Mouse (Mus musculus) spleen, adult 2 months (tissue): ENCODE results near the gene Lhx4. TPM values are rescaled to one million over a fixed set of nuclear protein-coding genes. Genes with fewer than 3 reads are reported as not detected.
A peak's percentile ranks its signal among the peaks of the same experiment; 100 is the strongest.

Experiments used
- DNase-seq, 2 experiments: peaks; one replicate each; pipeline versions ENCODE4 v3.0.0 to v3.0.0-alpha.2; 2012 to 2021; ENCODE audit warnings: low spot score in 2 of 2, low read depth in 1 of 2
- H3K27ac ChIP-seq: fragments of 200-500 bp; 2 replicates; pipeline ENCODE4 v1.5.1; 2012; ENCODE audit warnings: low read length, inconsistent platforms; ENCODE audit not compliant: insufficient read depth
- H3K27me3 ChIP-seq: fragments of 200-500 bp; 2 replicates; pipeline ENCODE4 v1.6.1; 2012; ENCODE audit warnings: mild to moderate bottlenecking, moderate library complexity, low read length, inconsistent platforms; ENCODE audit not compliant: control insufficient read depth, insufficient read depth
- H3K36me3 ChIP-seq: fragments of 200-500 bp; 2 replicates; pipeline ENCODE4 v1.6.1; 2012; ENCODE audit warnings: mild to moderate bottlenecking, low read length, inconsistent platforms; ENCODE audit not compliant: control insufficient read depth, insufficient read depth
- H3K4me1 ChIP-seq: fragments of 200-500 bp; 2 replicates; pipeline ENCODE4 v1.6.1; 2011; ENCODE audit warnings: inconsistent platforms; ENCODE audit not compliant: control insufficient read depth, insufficient read depth, insufficient read length
- H3K4me3 ChIP-seq: fragments of 200-500 bp; 2 replicates; pipeline ENCODE4 v1.5.1; 2011; ENCODE audit warnings: mild to moderate bottlenecking, inconsistent platforms; ENCODE audit not compliant: insufficient read depth, insufficient read length; ENCODE audit errors: extremely low read depth
- CTCF ChIP-seq: fragments of 200-500 bp; IDR thresholded peaks from 2 replicates; pipeline ENCODE4 v1.5.1; 2011; ENCODE audit warnings: mild to moderate bottlenecking, inconsistent platforms; ENCODE audit not compliant: insufficient read depth, insufficient read length, insufficient replicate concordance; ENCODE audit errors: extremely low read depth
- POLR2A ChIP-seq: fragments of 200-500 bp; IDR thresholded peaks from 2 replicates; pipeline ENCODE4 v1.6.1; 2011; ENCODE audit warnings: low read depth, low read length, inconsistent platforms
- WGBS: fragments of 180-500 bp; shearing (Covaris S2); methylation state at CpG from one replicate; pipeline ENCODE4 v1.1.7; 2018; 5-methylcytosine and 5-hydroxymethylcytosine counted together
- polyA plus RNA-seq: library from polyadenylated mRNA; depleted of rRNA; stranded (reverse); fragments of >200 nt; gene quantifications from 2 replicates; pipeline ENCODE4 v1.2.3, GENCODE M21; 2012

Gene Lhx4
- polyA plus RNA-seq, 1 experiment: not detected

GRCm38 (mm10) chr1:155742411-155743363 is 8.8 kb downstream of the Lhx4 start:
- TF ChIP-seq POLR2A: no peak
- TF ChIP-seq CTCF: no peak
- Histone ChIP-seq H3K4me1 (peaks cover 11% of the 10 kb centered on the region), H3K27me3 (peaks cover 31% of the 10 kb centered on the region), H3K27ac (no peak overlapping the region), H3K4me3 (peak overlapping the region; percentile 26; the same call in 1 of the 2 replicates), H3K36me3 (no peaks in the 10 kb centered on the region)
- WGBS: 3% methylated on average over 80 of the region's 81 CpGs
- no peak for DNase-seq

- peaks cover 38% of the 10 kb centered on the region for H3K27me3 ChIP-seq
- no peaks in the 10 kb centered on the region for H3K36me3 ChIP-seq
- no peak for DNase-seq
- peak overlapping the region; percentile 39 for H3K4me3 ChIP-seq
- H3K27ac ChIP-seq: no peak overlapping the region
- TF ChIP-seq CTCF (no peak), POLR2A (no peak)
- 1% methylated on average over 26 of the region's 26 CpGs for WGBS
- peaks cover 17% of the 10 kb centered on the region for H3K4me1 ChIP-seq
These were observed 9.5 kb downstream of the Lhx4 start for GRCm38 (mm10) chr1:155741988-155742387.

GRCm38 (mm10) chr1:155741378-155741945 is 10.0 kb downstream of the Lhx4 start:
- 3% methylated on average over 34 of the region's 34 CpGs for WGBS
- H3K27me3 ChIP-seq: peaks cover 38% of the 10 kb centered on the region
- H3K4me1 ChIP-seq: peaks cover 17% of the 10 kb centered on the region
- TF ChIP-seq CTCF (no peak), POLR2A (no peak)
- H3K27ac ChIP-seq: no peak overlapping the region
- no peaks in the 10 kb centered on the region for H3K36me3 ChIP-seq
- no peak for DNase-seq
- H3K4me3 ChIP-seq: peak overlapping the region; percentile 39; the same call in 1 of the 2 replicates

GRCm38 (mm10) chr1:155740622-155741377 is 10.7 kb downstream of the Lhx4 start:
- no peak for TF ChIP-seq POLR2A
- no peak for TF ChIP-seq CTCF
- 3% methylated on average over 44 of the region's 44 CpGs for WGBS
- DNase-seq: no peak
- Histone ChIP-seq H3K36me3 (no peaks in the 10 kb centered on the region), H3K27me3 (peaks cover 44% of the 10 kb centered on the region), H3K27ac (no peak overlapping the region), H3K4me1 (peaks cover 17% of the 10 kb centered on the region), H3K4me3 (no peak overlapping the region)

GRCm38 (mm10) chr1:155737809-155738383 is 13.6 kb downstream of the Lhx4 start:
- H3K27me3 ChIP-seq: peaks cover 48% of the 10 kb centered on the region
- no peak for DNase-seq
- no peaks in the 10 kb centered on the region for H3K36me3 ChIP-seq
- no peak overlapping the region for H3K4me3 ChIP-seq
- H3K4me1 ChIP-seq: peaks cover 16% of the 10 kb centered on the region
- WGBS: 3% methylated on average over 25 of the region's 25 CpGs
- no peak overlapping the region for H3K27ac ChIP-seq
- TF ChIP-seq CTCF (no peak), POLR2A (no peak)

GRCm38 (mm10) chr1:155737017-155737808 is 14.3 kb downstream of the Lhx4 start:
- H3K36me3 ChIP-seq: no peaks in the 10 kb centered on the region
- H3K4me1 ChIP-seq: peaks cover 10% of the 10 kb centered on the region
- TF ChIP-seq POLR2A: no peak
- TF ChIP-seq CTCF: no peak
- 1% methylated on average over 58 of the region's 58 CpGs for WGBS
- no peak overlapping the region for H3K4me3 ChIP-seq
- no peak overlapping the region for H3K27ac ChIP-seq
- no peak for DNase-seq
- peaks cover 43% of the 10 kb centered on the region for H3K27me3 ChIP-seq
